13 mouse cellular contexts compared by ENCODE assay signal in the genomic region with DNA sequence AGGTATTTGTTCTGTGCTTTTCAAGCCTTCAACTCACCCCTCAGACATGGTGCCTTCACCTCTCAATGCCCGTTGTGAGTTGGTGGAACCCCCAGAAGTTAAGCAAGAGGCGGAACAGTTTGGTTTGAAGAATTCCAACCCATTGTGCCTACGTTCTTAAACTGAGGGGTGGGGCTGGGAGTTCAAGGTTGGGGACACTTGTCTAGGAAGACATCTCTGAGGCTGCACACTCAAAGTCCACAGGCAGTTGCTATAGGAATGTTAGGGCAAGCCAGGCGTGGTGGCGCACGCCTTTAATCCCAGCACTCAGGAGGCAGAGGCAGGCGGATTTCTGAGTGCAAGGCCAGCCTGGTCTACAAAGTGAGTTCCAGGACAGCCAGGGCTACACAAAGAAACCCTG. TPM values are rescaled to one million over a fixed set of nuclear protein-coding genes. Genes with fewer than 3 reads are reported as not detected.
"Had no signal": no experiment of that assay in that cellular context is flagged by ENCODE, and none has a peak within 500 bp of the region (broad histone marks: within the 10 kb centered on the region; RNA-seq: fewer than 3 reads in every experiment).

No protein-coding gene starts in this region.

RNA-seq across cellular contexts. Expression of a gene that starts 1.3 kb away (rescaled TPM):
- polyA plus RNA-seq: heart, embryonic 11.5 days; heart, embryonic 12.5 days; heart, embryonic 14.5 days; heart, embryonic 15.5 days; heart, embryonic 16.5 days; heart, postnatal 0 days; hindbrain, embryonic 11.5 days; hindbrain, embryonic 12.5 days; inflammation-experienced regulatory T-cells, adult 6 months; intestine, embryonic 16.5 days; intestine, postnatal 0 days; large intestine, adult 2 months had no signal

RNA-seq across cellular contexts. Expression of a gene that starts 14.6 kb away (rescaled TPM):
- polyA plus RNA-seq: inflammation-experienced regulatory T-cells, adult 6 months had no signal

RNA-seq across cellular contexts. Expression of a gene that starts 28.3 kb away (rescaled TPM):
- polyA plus RNA-seq: heart, embryonic 12.5 days; heart, embryonic 15.5 days; heart, embryonic 16.5 days; heart, postnatal 0 days; intestine, postnatal 0 days; kidney, embryonic 16.5 days had no signal
